Mouse (Mus musculus) layer of hippocampus, adult 8-10 months (tissue): ENCODE measurements around the gene B230217C12Rik. TPM values are rescaled to one million over a fixed set of nuclear protein-coding genes. Genes with fewer than 3 reads are reported as not detected.

Experiments used
- DNase-seq, 2 experiments: peaks; one replicate each; pipeline ENCODE4 v3.0.0; 2022; ENCODE audit warnings: low spot score in 2 of 2
- total RNA-seq, 4 experiments: library from RNA; stranded (reverse); gene quantifications; 2 replicates each; pipeline ENCODE4 v1.2.4; 2022

Gene B230217C12Rik
- total RNA-seq, 4 experiments from 2014 or later = 58.6 to 70.2 (median 68.1) TPM

GRCm38 (mm10) chr11:97808621-97809234 is 31.9 kb upstream of the B230217C12Rik start:
- DNase-seq = no peak

GRCm38 (mm10) chr11:97809235-97810121 is 31.1 kb upstream of the B230217C12Rik start:
- no peak for DNase-seq

GRCm38 (mm10) chr11:97810356-97810755 is 30.2 kb upstream of the B230217C12Rik start:
- no peak for DNase-seq

- DNase-seq = no peak
Observed at GRCm38 (mm10) chr11:97810970-97811369, 29.6 kb upstream of the B230217C12Rik start.

- no peak for DNase-seq
Observed at GRCm38 (mm10) chr11:97811569-97812362, 28.8 kb upstream of the B230217C12Rik start.

GRCm38 (mm10) chr11:97812491-97812921 is 28.1 kb upstream of the B230217C12Rik start:
- no peak for DNase-seq

GRCm38 (mm10) chr11:97813085-97813484 is 27.5 kb upstream of the B230217C12Rik start:
- no peak for DNase-seq

GRCm38 (mm10) chr11:97813746-97814515 is 26.6 kb upstream of the B230217C12Rik start:
- no peak for DNase-seq

GRCm38 (mm10) chr11:97815736-97816135 is 24.8 kb upstream of the B230217C12Rik start:
- DNase-seq = no peak

GRCm38 (mm10) chr11:97816176-97816575 is 24.4 kb upstream of the B230217C12Rik start:
- no peak for DNase-seq

- no peak for DNase-seq
Observed at GRCm38 (mm10) chr11:97816916-97817315, 23.7 kb upstream of the B230217C12Rik start.

GRCm38 (mm10) chr11:97817379-97817778 is 23.2 kb upstream of the B230217C12Rik start:
- DNase-seq = no peak

- no peak for DNase-seq
Observed at GRCm38 (mm10) chr11:97818003-97818402, 22.6 kb upstream of the B230217C12Rik start.

GRCm38 (mm10) chr11:97818571-97818970 is 22.0 kb upstream of the B230217C12Rik start:
- DNase-seq = no peak

GRCm38 (mm10) chr11:97819102-97819501 is 21.5 kb upstream of the B230217C12Rik start:
- DNase-seq = no peak

GRCm38 (mm10) chr11:97819923-97820322 is 20.7 kb upstream of the B230217C12Rik start:
- DNase-seq = no peak

- DNase-seq = no peak
Observed at GRCm38 (mm10) chr11:97820840-97821239, 19.7 kb upstream of the B230217C12Rik start.

- no peak for DNase-seq
Observed at GRCm38 (mm10) chr11:97821401-97822064, 19.0 kb upstream of the B230217C12Rik start.

- DNase-seq = no peak
Observed at GRCm38 (mm10) chr11:97822840-97823603, 17.6 kb upstream of the B230217C12Rik start.

GRCm38 (mm10) chr11:97824168-97824567 is 16.4 kb upstream of the B230217C12Rik start:
- no peak for DNase-seq
